Mouse (Mus musculus) embryonic fibroblast, embryonic 13.5 days (primary cell): ENCODE results near the gene Cdc42se1.

ENCODE experiments used
- CTCF ChIP-seq: IDR thresholded peaks from 2 replicates; pipeline ENCODE4 v1.5.1; 2011; ENCODE audit warnings: mild to moderate bottlenecking, control low read depth, low read length, moderate library complexity, borderline replicate concordance; ENCODE audit not compliant: insufficient read depth
- POLR2A ChIP-seq: IDR thresholded peaks from 2 replicates; pipeline ENCODE4 v1.6.1; 2011; ENCODE audit warnings: low read depth, mild to moderate bottlenecking, control low read depth, low read length, moderate library complexity

GRCm38 (mm10) chr3:95178948-95179347, 49.6 kb upstream of the Cdc42se1 start:
- no peak for TF ChIP-seq CTCF
- no peak for TF ChIP-seq POLR2A
